Mouse (Mus musculus): Measurements from ENCODE around the gene Atp2b4. TPM values are rescaled to one million over a fixed set of nuclear protein-coding genes. Genes with fewer than 3 reads are reported as not detected.

Gene Atp2b4
- polyA plus RNA-seq (2012; rRNA removed): 9.5 and 14.1 TPM in 2 replicates

DNA sequence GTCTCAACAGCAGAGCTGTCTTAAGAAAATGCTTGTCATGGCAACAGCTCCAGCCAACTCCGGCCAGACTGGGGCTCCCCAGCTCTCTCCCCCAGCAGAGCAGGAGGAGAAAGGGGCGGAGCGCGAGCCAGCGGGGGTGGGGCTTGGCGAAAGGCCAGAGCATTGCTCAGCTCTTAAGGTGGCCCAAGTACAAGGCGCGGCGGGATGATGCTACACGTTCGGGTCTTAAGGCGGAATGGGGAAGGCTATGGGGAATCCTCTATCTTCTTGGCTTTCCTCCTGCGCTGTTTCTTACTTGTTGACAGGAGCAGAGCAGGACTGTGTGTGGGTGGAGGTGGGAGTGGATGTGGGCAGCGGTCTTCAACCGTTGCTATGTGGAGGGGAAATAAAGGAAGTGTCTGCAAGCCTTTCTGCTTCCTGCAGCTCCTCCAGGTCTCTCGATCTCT, at the start of gene Atp2b4:
TSS of gene Atp2b4 (minus strand) at position 94 of the 446 bp plus-strand sequence.

GRCm38 (mm10) chr1:133689897-133690296, 110.9 kb downstream of the Atp2b4 start, which contains the start of gene Lax1:
Gene Lax1, minus strand, starts transcription at chr1:133690108.

GRCm38 (mm10) chr1:133661203-133661933, 139.5 kb downstream of the Atp2b4 start, which contains the start of gene Gm38394:
Gene Gm38394, minus strand, starts transcription at chr1:133661318.

DNA sequence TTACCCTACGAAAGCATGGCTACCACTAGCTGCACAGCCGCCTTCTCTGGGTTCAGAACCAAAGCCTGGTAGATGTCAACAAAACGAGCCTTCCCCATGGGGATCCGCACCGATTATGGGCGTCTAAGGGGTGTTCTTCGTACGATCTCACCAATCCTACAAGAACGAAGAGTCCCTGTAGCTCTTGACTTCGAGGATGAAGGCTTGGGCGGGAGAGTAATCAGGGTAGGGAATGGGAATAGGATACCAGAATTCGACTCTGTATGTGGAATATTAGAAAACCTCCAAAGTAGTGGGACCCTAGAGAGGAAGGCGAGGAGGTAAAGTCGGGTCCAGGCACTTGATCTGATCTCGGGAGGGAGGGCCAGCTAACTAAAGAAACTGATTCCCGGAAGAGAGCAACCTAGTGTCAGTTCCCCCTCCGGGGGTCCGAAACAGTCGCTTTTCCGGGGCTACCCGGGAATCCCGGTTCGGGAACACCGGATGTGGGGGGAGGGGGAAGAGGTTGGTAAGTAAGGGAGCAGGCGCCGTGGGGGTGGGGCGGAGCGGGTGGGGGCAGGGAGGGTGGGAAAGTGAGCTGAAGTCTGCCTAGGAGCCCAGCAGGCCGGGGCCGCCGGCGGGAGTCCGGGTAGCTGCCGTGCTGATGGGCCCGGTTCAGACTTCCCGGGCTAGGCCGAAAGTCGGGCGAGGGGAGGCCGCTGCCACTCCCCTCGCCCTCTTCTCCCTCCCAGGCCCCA, 140.2 kb downstream of the Atp2b4 start, which contains the start of gene Zbed6:
TSS of gene Zbed6 (minus strand) at position 420 of the 737 bp plus-strand sequence.

Other genes starting within 250 kb of the Atp2b4 start
- 479 and 624 TPM in 2 replicates for gene Snrpe, start 190.8 kb downstream of the Atp2b4 start, polyA plus RNA-seq (2012; rRNA removed)
- gene Zbed6, start 140.2 kb downstream of the Atp2b4 start, polyA plus RNA-seq (2012; rRNA removed): 5.8 and 8.2 TPM in 2 replicates
- 6.8 and 9.7 TPM in 2 replicates for gene Gm38394, start 139.7 kb downstream of the Atp2b4 start, polyA plus RNA-seq (2012; rRNA removed)
- 0.57 and 0.58 TPM in 2 replicates for gene Lax1, start 110.9 kb downstream of the Atp2b4 start, polyA plus RNA-seq (2012; rRNA removed)
- 3.9 and 4.7 TPM in 2 replicates for gene Optc, start 107.0 kb upstream of the Atp2b4 start, polyA plus RNA-seq (2012; rRNA removed)
- gene Prelp, start 120.4 kb upstream of the Atp2b4 start, polyA plus RNA-seq (2012; rRNA removed): 0.54 and 1.3 TPM in 2 replicates
- gene Fmod, start 236.2 kb upstream of the Atp2b4 start, polyA plus RNA-seq (2012; rRNA removed): 4.2 and 8.5 TPM in 2 replicates

All from central nervous system, embryonic 11.5 days (tissue).